Mouse (Mus musculus) skeletal muscle tissue, adult 2 months (tissue): ENCODE data around the gene 4930503B20Rik.

ENCODE experiments used
- DNase-seq: peaks from one replicate; pipeline ENCODE4 v3.0.0-alpha.2; 2012; ENCODE audit warnings: low read depth, low spot score

4930503B20Rik gene

DNA sequence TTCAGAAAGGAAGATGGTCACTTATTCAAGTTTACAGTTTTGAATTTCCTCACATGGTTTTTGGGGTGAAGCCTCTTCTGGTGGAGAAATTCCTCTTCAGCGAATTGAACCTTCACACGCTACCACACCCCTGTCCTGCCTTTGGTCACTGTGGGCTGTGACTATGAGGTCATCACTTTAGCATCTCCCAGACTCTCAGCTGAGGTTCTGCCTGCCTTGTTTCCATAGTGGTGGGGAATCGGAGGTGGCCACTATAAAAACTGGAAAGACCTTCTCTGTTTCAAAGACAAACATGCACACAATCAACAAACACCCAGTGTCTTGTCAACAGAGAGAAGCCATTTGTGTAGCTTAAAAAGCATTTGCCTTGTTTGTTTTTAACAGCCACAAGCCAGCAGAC, at the start of gene 4930503B20Rik:
Gene 4930503B20Rik, minus strand, starts transcription at position 101 of the 400 bp plus-strand sequence.
- DNase-seq = no peak

DNA sequence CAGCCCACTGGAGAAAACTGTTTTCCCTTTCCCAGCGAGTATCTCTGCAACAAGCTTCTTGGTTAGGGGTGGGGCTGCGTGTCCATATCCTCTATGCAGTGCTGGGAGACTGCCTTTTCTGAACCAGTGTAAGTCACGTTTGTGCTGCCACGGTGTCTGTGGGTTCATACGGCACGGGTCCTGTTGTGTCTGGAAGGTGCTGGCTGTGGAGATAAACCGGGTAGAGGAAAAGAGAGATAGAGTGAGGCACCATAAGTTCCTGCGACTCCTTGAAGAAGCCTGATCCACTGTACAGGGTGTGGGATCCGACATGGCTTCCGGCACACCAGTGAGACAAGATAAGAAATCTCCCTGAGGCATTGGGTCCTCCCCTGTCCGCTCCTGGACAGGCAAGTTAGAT, 48.9 kb upstream of the 4930503B20Rik start:
- no peak for DNase-seq

DNA sequence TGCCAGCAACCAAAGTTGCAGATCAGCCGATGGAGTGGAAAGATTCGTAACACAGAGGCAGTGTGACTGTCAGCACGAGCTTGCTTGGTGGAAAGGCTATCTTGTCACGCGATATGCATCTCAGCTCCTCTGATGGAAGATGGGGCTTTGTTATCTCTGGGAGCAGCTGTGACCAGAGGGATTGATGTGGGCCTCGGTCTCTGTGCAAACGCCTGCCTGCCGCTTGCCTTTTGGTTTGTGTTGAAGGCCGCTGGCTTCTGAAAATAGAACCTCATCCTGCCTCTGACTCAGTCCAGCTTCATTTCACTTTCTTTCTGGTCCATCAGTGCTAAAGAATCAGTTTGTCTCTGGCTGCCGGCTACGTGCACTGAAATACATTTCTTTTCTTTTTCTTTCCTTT, 47.9 kb upstream of the 4930503B20Rik start:
- DNase-seq = no peak

DNA sequence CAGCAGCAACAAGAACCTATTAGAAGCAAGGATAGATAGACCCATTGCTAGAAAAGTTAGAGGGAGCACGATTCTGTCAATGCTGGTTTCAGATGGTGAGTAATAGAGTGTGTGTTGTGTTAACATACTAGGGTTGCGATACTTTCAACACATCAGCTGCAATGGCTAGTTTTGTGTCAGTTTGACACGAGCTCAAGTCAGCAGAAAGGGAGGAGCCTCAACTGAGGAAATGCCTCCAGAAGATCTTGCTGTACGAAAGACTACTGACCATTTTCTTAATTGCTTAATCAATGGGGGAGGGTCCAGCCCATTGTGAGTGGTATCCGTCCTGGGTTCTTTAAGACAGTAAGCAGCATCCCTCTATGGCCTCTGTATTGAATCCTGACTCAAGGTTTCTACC, 41.4 kb upstream of the 4930503B20Rik start:
- DNase-seq = no peak

DNA sequence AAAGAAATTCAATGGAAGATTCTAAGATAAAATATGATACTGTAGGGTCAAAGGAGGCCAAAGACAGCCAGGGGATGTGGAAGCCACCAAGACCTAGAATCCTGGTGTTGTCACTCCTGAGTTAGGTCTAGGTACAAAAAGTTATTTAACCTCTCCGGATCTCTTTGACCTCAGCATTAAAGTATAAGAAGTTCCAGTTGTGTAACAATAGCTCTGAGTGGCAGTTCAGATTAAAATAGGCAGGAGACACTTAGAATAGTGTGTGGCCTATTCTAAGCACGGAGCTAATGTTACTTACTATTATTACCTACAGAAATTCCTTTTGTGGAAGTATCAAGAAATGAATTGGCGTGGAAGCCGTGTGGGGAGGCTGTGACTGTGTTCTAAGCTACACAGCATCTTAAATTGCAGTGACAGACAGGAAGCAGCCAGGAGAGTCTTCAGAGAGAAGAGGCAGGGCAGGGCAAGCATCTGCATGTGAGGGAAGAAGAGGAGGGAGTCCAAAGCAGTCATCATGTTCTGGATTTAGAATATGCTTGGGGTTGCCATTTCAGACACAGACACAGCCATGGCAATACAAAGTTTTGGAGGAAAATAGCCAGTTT, 36.1 kb upstream of the 4930503B20Rik start:
- DNase-seq = no peak

DNA sequence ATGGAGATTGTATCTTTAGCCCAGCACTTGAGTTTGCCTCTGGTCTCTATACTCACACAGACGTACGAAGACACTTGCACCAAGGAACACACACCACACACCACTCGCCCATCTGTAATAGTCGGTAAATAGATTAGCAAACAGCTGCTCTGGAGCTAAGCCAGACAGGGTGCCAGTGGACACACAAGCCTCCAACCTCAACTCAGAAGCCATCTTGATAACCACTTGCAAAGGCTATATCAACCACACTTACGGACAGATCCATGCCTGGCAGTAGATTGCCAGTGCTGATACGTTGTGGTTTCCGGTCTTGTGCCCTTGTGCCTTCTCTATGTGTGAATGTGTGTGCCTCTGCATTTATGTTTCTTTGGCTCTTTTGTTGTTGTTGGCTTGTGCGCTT, 35.3 kb upstream of the 4930503B20Rik start:
- no peak for DNase-seq

DNA sequence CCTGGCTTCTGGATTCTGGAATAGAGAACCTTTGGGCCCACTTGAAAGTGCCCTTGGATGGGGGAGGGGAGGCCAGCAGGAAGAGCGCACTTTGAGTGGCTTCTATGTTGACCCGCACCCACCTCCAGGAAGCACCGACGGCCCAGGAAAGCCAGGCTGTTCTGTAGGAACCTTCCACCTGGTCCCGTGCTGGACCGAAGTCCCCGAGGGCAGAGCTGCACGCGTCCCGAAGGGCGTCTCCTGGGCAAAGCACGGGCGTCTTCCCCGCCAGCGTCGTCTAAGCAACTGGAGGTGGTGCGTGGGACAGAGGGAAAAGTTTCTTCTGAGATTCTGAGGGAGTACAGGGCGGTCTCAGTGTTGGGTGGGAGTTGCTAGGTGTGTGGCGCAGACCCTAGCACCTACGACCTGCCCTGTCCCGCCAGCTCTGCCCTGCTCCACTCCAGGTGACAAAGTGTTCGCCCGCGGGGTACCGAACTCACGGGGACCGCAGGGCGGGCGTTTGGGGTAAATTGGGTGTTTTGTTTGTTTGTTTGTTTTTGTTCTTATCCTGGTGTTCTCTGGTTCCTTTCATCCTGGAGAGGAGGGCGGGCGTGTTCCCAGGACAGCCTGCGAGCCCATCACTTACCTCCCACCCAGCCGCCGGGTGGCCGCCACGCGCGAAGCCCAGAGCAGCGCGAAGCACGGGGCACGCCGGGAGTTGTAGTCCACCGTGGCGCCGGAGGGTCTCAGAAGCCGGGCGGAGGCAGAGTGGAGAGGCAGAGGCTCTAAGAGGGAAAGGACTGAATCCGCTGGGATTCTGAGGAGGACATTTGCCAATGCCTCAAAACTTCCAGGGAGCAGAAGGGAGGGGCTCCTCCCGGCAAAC, 33.9 kb upstream of the 4930503B20Rik start, which contains the start of gene Samd13:
Gene Samd13, minus strand, starts transcription at position 782 of the 865 bp plus-strand sequence.
- peak; percentile 14 for DNase-seq

DNA sequence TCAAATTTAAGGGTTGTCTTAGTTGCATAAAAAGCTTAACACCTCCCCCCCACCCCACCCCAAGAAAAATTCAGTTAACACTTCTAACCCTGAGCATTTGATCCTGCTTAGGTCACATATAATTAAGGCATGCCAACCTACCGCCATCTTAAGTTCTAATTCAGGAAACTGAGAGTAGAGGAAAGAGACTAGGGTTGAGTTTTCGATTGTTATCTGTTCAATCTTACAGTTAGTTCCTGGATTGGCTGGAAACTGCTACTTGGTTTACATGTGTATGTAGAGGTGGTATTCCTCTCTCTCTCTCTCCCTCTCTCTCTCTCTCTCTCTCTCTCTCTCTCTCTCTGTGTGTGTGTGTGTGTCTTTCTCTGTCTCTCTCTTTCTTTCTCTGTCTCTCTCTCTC, 32.0 kb upstream of the 4930503B20Rik start:
- no peak for DNase-seq

DNA sequence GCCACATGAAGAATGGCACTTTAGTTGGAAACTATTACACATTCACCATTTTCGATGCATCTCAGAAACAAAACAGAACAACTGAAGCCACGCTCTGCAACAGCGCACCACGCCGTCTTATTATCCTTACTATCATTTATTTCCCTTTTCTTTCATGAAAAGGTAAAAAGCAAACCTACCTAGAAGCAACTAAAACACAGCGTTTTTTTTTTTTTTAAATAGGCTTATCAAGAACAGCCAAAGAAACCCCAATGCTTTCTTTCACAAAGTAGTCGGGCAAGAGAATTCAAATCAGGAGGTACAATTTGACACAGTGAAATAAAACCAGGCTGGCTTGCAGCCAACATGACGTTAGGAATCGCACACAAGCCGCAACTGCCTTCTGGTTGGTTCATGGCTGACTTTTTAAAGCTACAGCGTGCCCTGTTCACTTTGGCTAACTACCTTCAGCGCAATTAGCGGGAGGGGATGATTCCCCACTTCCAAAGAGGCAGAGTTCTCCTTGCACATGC, 31.1 kb upstream of the 4930503B20Rik start:
- DNase-seq = peak; percentile 81

DNA sequence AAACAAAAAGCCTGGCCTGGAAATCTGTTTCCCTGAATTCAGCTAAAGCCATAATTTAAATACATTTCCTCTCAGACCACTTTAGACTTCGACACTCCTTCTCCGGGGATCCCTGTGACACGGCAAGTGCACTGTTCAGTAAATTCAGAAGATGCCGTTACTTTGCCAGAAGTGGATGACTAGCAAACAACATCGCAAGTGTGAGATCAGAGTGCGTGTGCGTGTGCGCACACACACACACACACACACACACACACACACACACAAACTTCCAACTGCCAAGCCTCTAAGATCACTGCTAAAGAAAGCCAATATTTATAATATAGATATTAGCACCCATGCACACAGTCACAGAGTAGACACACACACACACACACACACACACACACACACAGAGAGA, 30.6 kb upstream of the 4930503B20Rik start:
- DNase-seq = no peak

DNA sequence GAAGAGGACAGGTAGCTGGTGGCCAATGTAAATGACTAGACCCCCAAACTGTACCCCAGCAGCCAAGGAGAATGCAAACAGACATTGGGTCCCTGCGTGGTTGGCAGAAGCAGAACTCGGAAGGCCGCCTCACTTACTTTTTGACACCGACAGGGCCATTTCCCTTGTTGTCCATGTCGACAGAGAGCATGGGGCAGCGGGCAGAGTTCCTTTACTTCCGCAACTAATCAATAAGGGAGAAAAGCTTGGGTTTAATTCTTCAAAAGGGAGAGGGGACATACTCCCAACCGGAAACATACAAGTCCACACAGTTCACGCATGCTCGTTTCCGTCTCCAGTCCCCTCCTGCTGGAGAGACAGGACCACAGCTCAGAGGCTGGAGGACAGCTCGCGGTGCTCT, 29.5 kb upstream of the 4930503B20Rik start:
- DNase-seq = no peak

DNA sequence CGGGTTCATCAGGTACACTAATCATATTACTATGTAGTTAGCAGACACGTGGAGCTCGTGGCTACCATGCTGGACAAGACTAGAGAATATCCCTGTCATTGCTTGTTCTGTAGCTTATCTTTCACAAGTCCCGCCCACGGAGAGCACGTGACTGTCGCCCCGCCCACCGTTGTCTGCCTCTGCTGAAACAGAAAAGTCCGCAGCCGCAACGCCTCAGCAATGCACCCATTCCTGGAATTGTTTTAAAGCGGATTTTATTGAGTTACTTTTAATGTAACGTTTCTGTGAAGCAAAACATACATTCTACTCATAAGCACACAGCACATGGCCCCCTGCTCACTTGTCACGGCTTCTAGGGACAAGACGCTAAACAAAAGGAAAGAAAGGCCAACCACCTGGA, 28.5 kb upstream of the 4930503B20Rik start:
- DNase-seq = no peak

DNA sequence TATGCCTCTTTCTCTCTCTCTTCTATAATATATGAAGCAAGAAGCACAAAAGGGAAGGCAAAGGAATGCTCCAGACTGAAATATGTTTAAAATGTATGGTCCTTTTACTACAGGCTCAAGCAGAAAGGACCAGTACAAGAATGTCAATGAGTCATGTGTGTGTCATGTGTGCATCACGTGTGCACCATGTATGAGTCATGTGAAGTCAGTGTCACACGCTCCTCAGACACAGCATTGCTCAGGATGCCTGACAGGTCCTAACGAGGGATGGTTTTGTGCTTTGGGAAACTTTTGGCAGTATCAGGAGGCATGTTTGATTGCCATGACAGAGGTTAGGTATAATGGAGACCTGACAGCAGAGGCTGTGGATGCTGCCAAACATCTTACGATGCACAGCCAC, 25.1 kb upstream of the 4930503B20Rik start:
- no peak for DNase-seq

DNA sequence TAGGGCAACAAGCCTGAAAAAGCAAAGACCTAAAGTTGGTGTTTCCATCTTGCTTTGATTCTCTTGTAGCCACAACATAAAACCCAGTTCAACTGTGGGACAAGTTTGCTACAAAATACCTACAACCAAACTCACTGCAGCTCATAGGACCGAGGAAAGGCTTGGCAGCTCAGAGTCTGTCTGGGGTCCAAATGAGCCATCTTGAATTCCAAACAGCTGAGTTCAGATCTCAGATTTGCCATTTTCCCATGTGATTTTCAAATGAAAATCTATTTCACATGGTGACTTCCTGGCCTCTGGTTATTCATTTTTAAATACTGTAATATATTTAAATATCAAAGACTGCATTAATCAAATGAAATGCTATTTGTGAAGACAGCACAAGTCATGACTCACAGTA, 24.0 kb upstream of the 4930503B20Rik start:
- no peak for DNase-seq

DNA sequence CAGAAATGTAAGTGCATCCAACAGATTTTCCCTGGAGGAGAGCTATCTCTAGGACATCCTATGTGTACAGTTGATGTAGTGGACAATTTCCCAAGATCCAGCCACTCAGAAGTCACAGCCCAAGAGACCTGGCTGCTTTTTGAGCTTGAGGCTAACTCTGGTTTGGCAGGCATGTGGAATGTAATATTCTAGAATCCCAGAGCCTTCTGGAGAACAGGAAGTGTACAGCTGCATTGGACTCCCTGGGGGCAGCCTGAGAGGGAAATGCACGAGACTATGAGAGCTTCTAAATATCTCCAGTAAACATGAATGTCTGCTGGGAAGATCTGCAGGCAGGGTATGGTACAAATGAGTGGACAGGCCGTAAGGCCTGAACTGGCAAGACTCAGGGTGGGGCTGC, 20.0 kb upstream of the 4930503B20Rik start:
- DNase-seq = no peak

DNA sequence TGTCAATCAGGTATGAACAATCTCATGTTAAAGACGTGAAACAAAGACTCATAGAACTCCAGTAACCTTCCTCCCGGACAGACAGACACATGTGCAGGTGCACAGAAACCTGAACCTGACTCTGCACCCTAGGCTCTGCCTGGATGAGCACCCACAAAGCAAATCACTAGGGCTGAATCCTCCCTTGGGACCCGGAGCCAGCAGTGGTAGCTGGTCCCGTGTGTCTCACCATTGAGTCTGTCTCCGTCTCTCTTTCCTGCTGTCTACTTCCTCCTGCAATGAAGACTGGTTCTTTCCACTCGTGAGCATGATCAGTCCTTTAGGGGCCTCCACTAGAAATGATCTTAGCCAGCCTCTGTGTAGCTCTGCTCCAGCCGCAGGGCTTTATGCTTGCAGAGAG, 10.8 kb upstream of the 4930503B20Rik start:
- no peak for DNase-seq

DNA sequence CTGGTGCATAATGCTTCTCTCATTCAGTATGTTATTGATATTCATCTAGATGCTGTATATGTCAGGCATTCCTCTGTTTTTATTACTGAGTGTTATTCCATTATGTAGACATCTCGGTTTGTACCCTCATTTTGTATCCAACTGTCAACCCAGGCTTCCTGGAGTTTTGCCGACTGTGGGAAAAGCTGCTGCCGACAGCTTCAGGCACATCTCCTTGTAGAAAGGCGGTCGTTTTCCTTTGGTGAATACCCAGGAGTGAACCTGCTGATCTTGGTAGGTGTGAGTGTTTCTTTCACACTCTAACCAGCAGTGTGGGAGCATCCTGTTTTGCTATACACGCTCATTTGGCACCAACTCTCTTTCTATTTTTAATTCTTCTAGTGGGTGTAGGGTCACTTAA, 9.9 kb upstream of the 4930503B20Rik start:
- DNase-seq = no peak

DNA sequence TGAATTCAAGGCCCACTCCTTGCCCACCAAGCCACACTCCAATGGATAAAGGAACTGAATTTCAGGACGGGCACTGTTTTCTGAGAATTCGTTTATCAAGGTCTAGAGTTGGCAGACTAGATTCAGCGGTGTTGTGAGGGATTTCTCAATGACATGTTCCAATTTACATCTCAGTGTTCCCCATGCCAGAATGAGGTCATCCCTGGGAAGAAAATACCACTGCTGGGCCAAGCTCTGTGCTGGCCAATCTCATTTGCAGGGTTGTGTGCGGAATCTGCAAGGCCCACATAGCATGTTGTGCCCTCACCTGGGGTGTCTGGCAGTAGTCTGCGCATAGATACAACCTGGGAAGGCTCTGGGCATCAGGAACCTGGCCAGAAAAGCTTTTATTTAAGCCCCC, 8.2 kb upstream of the 4930503B20Rik start:
- DNase-seq = peak; percentile 20

DNA sequence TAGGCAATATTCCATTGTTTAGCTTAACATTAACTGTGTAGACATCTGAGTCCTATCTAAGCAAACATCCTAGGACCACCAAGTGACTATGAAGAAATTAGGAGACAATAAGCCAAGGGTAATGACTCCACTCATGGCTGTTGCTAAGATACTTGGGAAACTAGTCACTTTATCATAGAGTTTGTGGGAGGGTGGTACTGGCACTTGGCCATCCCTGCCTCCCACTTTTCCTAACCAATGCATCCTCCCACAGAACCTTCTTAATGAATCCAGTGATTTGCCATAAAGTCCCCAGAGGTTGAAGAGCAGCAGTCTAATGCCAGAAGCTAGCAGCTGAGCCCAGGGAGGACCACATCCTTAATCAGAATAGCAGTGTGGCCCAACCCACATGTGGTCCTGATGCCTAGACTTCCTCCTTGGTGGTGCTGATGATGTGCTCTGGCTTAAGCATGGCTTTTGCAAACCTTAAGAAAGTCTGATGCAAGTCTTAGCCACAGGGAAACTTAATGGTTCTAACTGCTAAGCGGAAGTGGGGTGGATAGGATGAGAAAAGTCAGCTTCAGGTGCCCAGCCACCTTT, 7.0 kb upstream of the 4930503B20Rik start:
- no peak for DNase-seq

DNA sequence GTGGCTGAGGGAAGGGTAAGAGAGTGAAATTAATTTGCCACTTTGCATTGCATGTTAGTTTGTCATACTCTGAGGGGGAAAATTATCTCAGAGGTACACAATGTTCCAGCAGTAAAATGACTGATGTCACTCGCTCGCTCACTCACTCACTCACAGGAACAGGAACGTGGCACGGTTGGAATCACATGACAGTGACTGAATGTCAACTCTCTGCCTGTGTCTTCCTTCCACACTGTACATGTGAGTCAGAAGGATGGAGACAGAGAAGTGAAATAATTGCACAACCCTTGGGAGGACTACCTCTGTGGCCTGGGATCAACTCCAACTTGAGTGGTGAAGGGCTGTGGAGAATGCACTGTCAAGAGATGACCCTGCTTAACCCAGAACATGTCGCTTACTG, 6.3 kb upstream of the 4930503B20Rik start:
- peak; percentile 63 for DNase-seq

DNA sequence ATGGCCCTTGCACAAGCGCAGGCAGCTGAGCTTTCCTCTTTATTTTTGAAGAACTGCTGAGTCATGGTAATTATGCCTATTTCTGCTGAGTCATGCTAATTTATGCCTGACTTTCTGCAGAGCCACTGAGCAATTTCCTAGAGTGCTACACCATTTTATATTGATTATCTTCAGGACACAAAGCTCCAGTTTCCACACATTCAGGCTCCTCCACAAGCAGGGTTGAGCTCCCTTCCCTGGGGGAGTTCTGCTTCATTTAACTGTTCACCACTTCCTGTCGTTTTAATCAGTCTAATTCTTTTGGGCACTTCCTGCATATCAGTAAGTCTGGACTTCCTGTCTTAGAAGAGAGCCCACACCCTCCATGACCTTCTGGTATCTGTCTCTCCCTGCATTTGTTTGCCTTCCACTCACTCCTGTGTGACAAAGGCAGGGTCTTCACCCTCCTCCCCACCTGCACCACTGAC, 4.0 kb upstream of the 4930503B20Rik start:
- no peak for DNase-seq

DNA sequence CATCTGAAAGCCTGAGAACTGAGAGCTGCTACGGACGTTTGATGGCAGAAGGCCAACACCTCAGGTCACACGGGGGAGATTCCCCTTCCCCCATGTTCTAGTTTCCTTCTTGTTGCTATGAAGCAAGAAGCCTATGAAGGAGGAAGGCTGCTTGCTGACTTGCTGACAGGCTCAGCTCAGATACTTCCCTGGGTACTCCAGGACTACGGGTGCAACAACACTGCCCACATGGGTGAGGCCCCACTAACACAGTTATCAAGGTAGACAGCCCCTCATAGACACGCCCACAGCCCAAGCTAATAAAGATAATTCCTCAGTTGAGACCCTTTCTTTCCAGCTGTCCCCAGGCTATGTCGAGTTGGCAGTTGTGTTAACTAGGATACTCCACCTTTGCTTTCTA, 2.6 kb upstream of the 4930503B20Rik start:
- no peak for DNase-seq
